Mouse (Mus musculus): ENCODE measurements at regions not wholly inside any gene's neighbourhood (a gene's known extent, or its start where the extent isn't known, plus 50 kb on each side); places are given as distances from the start of the nearest gene placed in this dataset.

DNA sequence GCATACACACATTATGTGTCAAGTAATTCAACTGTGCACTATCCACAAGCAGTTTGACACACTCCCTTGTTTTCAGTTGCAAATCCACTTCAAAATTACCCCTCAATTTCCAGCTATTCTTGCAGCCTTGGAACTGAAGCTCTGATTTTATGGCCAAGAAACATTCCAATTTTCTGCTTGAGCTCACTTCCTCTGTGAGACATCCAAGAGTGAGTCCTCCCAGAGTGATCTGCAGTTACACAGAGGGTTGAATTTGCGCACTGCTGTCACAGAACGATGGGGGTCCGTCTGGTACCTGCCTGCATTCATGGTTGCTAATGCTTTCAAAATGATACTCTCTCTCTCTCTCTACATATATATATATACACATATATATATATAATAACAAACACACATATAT lies 317.1 kb upstream of the Gm20594 start:
- TF ChIP-seq HCFC1 (IDR thresholded peaks at IDR 0.05; ENCODE audit: borderline replicate concordance, insufficient read depth, low read length) (no peak), MAFK (IDR thresholded peaks at IDR 0.05; ENCODE audit: insufficient read depth, low read depth, low read length) (no peak)
